Mouse (Mus musculus) testis, adult 2 months (tissue): ENCODE measurements around the gene Fam126b. TPM values are rescaled to one million over a fixed set of nuclear protein-coding genes. Genes with fewer than 3 reads are reported as not detected.
"Not testable (repeated sequence)": the region's sequence is repeated elsewhere in the genome, so short reads cannot be mapped to it uniquely, and the experiment has no call there.

Source experiments
- H3K27ac ChIP-seq: fragments of 200-500 bp; 2 replicates; pipeline ENCODE4 v1.5.1; 2012; ENCODE audit warnings: low read depth, low read length; ENCODE audit not compliant: control insufficient read depth, insufficient read depth
- H3K27me3 ChIP-seq: fragments of 200-500 bp; 2 replicates; pipeline ENCODE4 v1.6.1; 2012; ENCODE audit warnings: mild to moderate bottlenecking, low read length, moderate library complexity; ENCODE audit not compliant: control insufficient read depth, insufficient read depth
- H3K36me3 ChIP-seq: fragments of 200-500 bp; 2 replicates; pipeline ENCODE4 v1.6.1; 2012; ENCODE audit warnings: mild to moderate bottlenecking, low read length; ENCODE audit not compliant: control insufficient read depth, insufficient read depth
- H3K4me1 ChIP-seq: fragments of 200-500 bp; 2 replicates; pipeline ENCODE4 v1.6.1; 2012; ENCODE audit warnings: low read length; ENCODE audit not compliant: control insufficient read depth, insufficient read depth
- H3K4me3 ChIP-seq: fragments of 200-500 bp; 2 replicates; pipeline ENCODE4 v1.5.1; 2012; ENCODE audit warnings: low read depth, mild to moderate bottlenecking, low read length, moderate library complexity, mixed read lengths; ENCODE audit not compliant: control insufficient read depth
- CTCF ChIP-seq: fragments of 200-500 bp; IDR thresholded peaks from 2 replicates; pipeline ENCODE4 v1.5.1; 2012; ENCODE audit warnings: low read depth, mild to moderate bottlenecking, inconsistent platforms, low read length, moderate library complexity; ENCODE audit not compliant: control insufficient read depth, insufficient read depth, insufficient replicate concordance
- POLR2A ChIP-seq: fragments of 200-500 bp; IDR thresholded peaks from 2 replicates; pipeline ENCODE4 v1.6.1; 2012; ENCODE audit warnings: low read depth, mild to moderate bottlenecking, inconsistent platforms, low read length, moderate library complexity; ENCODE audit not compliant: control insufficient read depth
- polyA plus RNA-seq: library from polyadenylated mRNA; depleted of rRNA; stranded (reverse); fragments of >200 nt; gene quantifications from 2 replicates; pipeline ENCODE4 v1.2.3, GENCODE M21; 2012

The Fam126b gene
- polyA plus RNA-seq, 1 experiment, result 3.8 TPM

- H3K27me3 ChIP-seq, result no peaks in the 10 kb centered on the region
- H3K27ac ChIP-seq, result no peak overlapping the region
- no peak overlapping the region for H3K4me3 ChIP-seq
- H3K4me1 ChIP-seq, result no peaks in the 10 kb centered on the region
- TF ChIP-seq CTCF (no peak), POLR2A (no peak)
- H3K36me3 ChIP-seq, result no peaks in the 10 kb centered on the region
Measured at GRCm38 (mm10) chr1:58616176-58616575, 30.1 kb upstream of the Fam126b start.

GRCm38 (mm10) chr1:58615146-58615545 is 29.0 kb upstream of the Fam126b start:
- Histone ChIP-seq H3K4me3 (no peak overlapping the region), H3K27me3 (no peaks in the 10 kb centered on the region), H3K36me3 (no peaks in the 10 kb centered on the region), H3K27ac (no peak overlapping the region), H3K4me1 (no peaks in the 10 kb centered on the region)
- no peak for TF ChIP-seq CTCF
- no peak for TF ChIP-seq POLR2A

- no peak overlapping the region for H3K4me3 ChIP-seq
- no peaks in the 10 kb centered on the region for H3K4me1 ChIP-seq
- H3K27ac ChIP-seq, result no peak overlapping the region
- TF ChIP-seq CTCF (no peak), POLR2A (no peak)
- no peaks in the 10 kb centered on the region for H3K36me3 ChIP-seq
- H3K27me3 ChIP-seq, result no peaks in the 10 kb centered on the region
Measured at GRCm38 (mm10) chr1:58614424-58614823, 28.3 kb upstream of the Fam126b start.

- H3K36me3 ChIP-seq, result no peaks in the 10 kb centered on the region
- H3K4me3 ChIP-seq, result no peak overlapping the region
- TF ChIP-seq POLR2A, result no peak
Measured at GRCm38 (mm10) chr1:58613786-58614185, 27.7 kb upstream of the Fam126b start.

GRCm38 (mm10) chr1:58610611-58611010 is 24.5 kb upstream of the Fam126b start:
- no peaks in the 10 kb centered on the region for H3K27me3 ChIP-seq
- no peak for TF ChIP-seq POLR2A
- no peak for TF ChIP-seq CTCF
- no peaks in the 10 kb centered on the region for H3K36me3 ChIP-seq
- H3K4me1 ChIP-seq, result no peaks in the 10 kb centered on the region
- no peak overlapping the region for H3K27ac ChIP-seq
- no peak overlapping the region for H3K4me3 ChIP-seq

More at GRCm38 (mm10) chr1:58613786-58614185, 27.7 kb upstream of the Fam126b start:
- Histone ChIP-seq H3K27ac (no peak overlapping the region), H3K27me3 (no peaks in the 10 kb centered on the region), H3K4me1 (no peaks in the 10 kb centered on the region)

GRCm38 (mm10) chr1:58610166-58610565 is 24.0 kb upstream of the Fam126b start:
- Histone ChIP-seq H3K4me1 (no peaks in the 10 kb centered on the region), H3K27me3 (no peaks in the 10 kb centered on the region), H3K4me3 (no peak overlapping the region), H3K36me3 (no peaks in the 10 kb centered on the region), H3K27ac (no peak overlapping the region)
- TF ChIP-seq POLR2A, result no peak
- TF ChIP-seq CTCF, result no peak

- not testable (repeated sequence) for H3K27ac ChIP-seq, H3K27me3 ChIP-seq, H3K4me3 ChIP-seq, H3K36me3 ChIP-seq, H3K4me1 ChIP-seq
Measured at GRCm38 (mm10) chr1:58609591-58609990, 23.5 kb upstream of the Fam126b start.

GRCm38 (mm10) chr1:58603738-58604137 is 17.6 kb upstream of the Fam126b start:
- H3K4me1 ChIP-seq, result no peaks in the 10 kb centered on the region
- no peak overlapping the region for H3K4me3 ChIP-seq
- H3K27ac ChIP-seq, result no peak overlapping the region
- no peaks in the 10 kb centered on the region for H3K36me3 ChIP-seq
- TF ChIP-seq CTCF (no peak), POLR2A (no peak)
- no peaks in the 10 kb centered on the region for H3K27me3 ChIP-seq
